ENCODE assay signal across 21 mouse cellular contexts in genomic region chr6:73003601-73004000, GRCm38 (mm10). TPM values are rescaled to one million over a fixed set of nuclear protein-coding genes. Genes with fewer than 3 reads are reported as not detected.
A peak's percentile ranks its signal among the peaks of the same experiment; 100 is the strongest.
DNase-seq lines count a peak whose midpoint lies in the region; ATAC-seq lines count a peak whose summit lies in the region.
"Had no signal": no experiment of that assay in that cellular context is flagged by ENCODE, and none has a peak within 500 bp of the region (broad histone marks: within the 10 kb centered on the region; RNA-seq: fewer than 3 reads in every experiment).

No protein-coding gene starts in this region.

- peak; percentile 23 for DNase-seq in midbrain, embryonic 11.5 days (ENCODE audit: low spot score, missing footprints)
- peak; percentile 18 for DNase-seq in R1 (ENCODE audit: low read depth, low spot score)
- no peak for DNase-seq in left cerebral cortex, adult 11 months (ENCODE audit: low spot score)
- no peak for DNase-seq in urinary bladder, postnatal 36 days (ENCODE audit: low spot score in 2 of 2)
- DNase-seq: adrenal gland, adult 8-10 months; adrenal gland, postnatal 14 days; adrenal gland, postnatal 36 days; cerebellum, adult 11-12 months; cerebellum, adult 2 months; cerebellum, adult 9-10 months; cerebellum, postnatal 10 days; cerebellum, postnatal 25 days; forebrain, postnatal 0 days had no signal

- WGBS in midbrain, embryonic 11.5 days = 83% methylated on average over 5 of the region's 5 CpGs
- 83% methylated on average over 5 of the region's 5 CpGs for WGBS in midbrain, embryonic 16.5 days

- no peaks in the 10 kb centered on the region for H3K4me1 ChIP-seq in midbrain, embryonic 11.5 days (ENCODE audit: control insufficient read depth, insufficient read depth, low read length)
- H3K4me1 ChIP-seq in midbrain, embryonic 16.5 days (ENCODE audit: control insufficient read depth, insufficient read depth, low read length) = no peaks in the 10 kb centered on the region
- H3K4me1 ChIP-seq: embryonic facial prominence, embryonic 10.5 days; embryonic facial prominence, embryonic 12.5 days; forebrain, embryonic 13.5 days; forebrain, embryonic 15.5 days had no signal

- H3K9me3 ChIP-seq in midbrain, embryonic 11.5 days (ENCODE audit: control insufficient read depth, low read length) = no peaks in the 10 kb centered on the region
- H3K9me3 ChIP-seq in midbrain, embryonic 16.5 days (replicated peaks; ENCODE audit: control insufficient read depth, low read length, poor library complexity, severe bottlenecking) = no peaks in the 10 kb centered on the region
- H3K9me3 ChIP-seq: embryonic facial prominence, embryonic 10.5 days; embryonic facial prominence, embryonic 12.5 days; forebrain, embryonic 13.5 days; forebrain, embryonic 15.5 days; G1E had no signal

- no peak overlapping the region for H3K9ac ChIP-seq in midbrain, embryonic 11.5 days (ENCODE audit: low read length)
- H3K9ac ChIP-seq in midbrain, embryonic 16.5 days (ENCODE audit: low read depth, low read length) = no peak overlapping the region
- H3K9ac ChIP-seq: embryonic facial prominence, embryonic 12.5 days; forebrain, embryonic 13.5 days; forebrain, embryonic 15.5 days; forebrain, postnatal 0 days had no signal

- no peaks in the 10 kb centered on the region for H3K27me3 ChIP-seq in midbrain, embryonic 11.5 days (ENCODE audit: control insufficient read depth, insufficient read depth, low read length)
- no peaks in the 10 kb centered on the region for H3K27me3 ChIP-seq in midbrain, embryonic 16.5 days (ENCODE audit: control insufficient read depth, insufficient read depth, low read depth, low read length)
- H3K27me3 ChIP-seq: embryonic facial prominence, embryonic 12.5 days; forebrain, embryonic 13.5 days; forebrain, embryonic 15.5 days had no signal

- H3K36me3 ChIP-seq in midbrain, embryonic 11.5 days (ENCODE audit: control insufficient read depth, insufficient read depth, low read length) = no peaks in the 10 kb centered on the region
- H3K36me3 ChIP-seq in midbrain, embryonic 16.5 days (ENCODE audit: control insufficient read depth, insufficient read depth, low read length) = no peaks in the 10 kb centered on the region
- H3K36me3 ChIP-seq: embryonic facial prominence, embryonic 10.5 days; embryonic facial prominence, embryonic 12.5 days; forebrain, embryonic 15.5 days; G1E had no signal

- H3K27ac ChIP-seq in midbrain, embryonic 11.5 days (ENCODE audit: low read depth, low read length) = no peak overlapping the region
- no peak overlapping the region for H3K27ac ChIP-seq in midbrain, embryonic 16.5 days (ENCODE audit: low read length)
- H3K27ac ChIP-seq: embryonic facial prominence, embryonic 10.5 days; embryonic facial prominence, embryonic 12.5 days; forebrain, embryonic 13.5 days; forebrain, embryonic 15.5 days had no signal

- no peak overlapping the region for H3K4me2 ChIP-seq in midbrain, embryonic 11.5 days
- H3K4me2 ChIP-seq in midbrain, embryonic 16.5 days (ENCODE audit: low read length) = no peak overlapping the region
- H3K4me2 ChIP-seq: embryonic facial prominence, embryonic 12.5 days; forebrain, embryonic 13.5 days; forebrain, embryonic 15.5 days had no signal

- H3K4me3 ChIP-seq in midbrain, embryonic 11.5 days (ENCODE audit: low read depth, low read length) = no peak overlapping the region
- H3K4me3 ChIP-seq in midbrain, embryonic 16.5 days (ENCODE audit: low read depth, low read length) = no peak overlapping the region
- H3K4me3 ChIP-seq: embryonic facial prominence, embryonic 10.5 days; embryonic facial prominence, embryonic 12.5 days; forebrain, embryonic 13.5 days; forebrain, embryonic 15.5 days had no signal

- no peak for ATAC-seq in midbrain, embryonic 11.5 days (ENCODE audit: low FRiP score)
- ATAC-seq in midbrain, embryonic 16.5 days = no peak
- ATAC-seq: activated CD4-positive, CD25-positive, alpha-beta regulatory T cell, adult 4 months; forebrain, embryonic 13.5 days; forebrain, embryonic 15.5 days; forebrain, postnatal 0 days; Patski had no signal

RNA-seq across cellular contexts. Expression of gene Tmsb10, which starts 45.1 kb away (rescaled TPM):
- polyA plus RNA-seq in midbrain, embryonic 11.5 days (2014; fragmentation: Nextera tagmentation; extraction: Ambion mirVana) = 3,363 and 3,486 TPM in 2 replicates
- polyA plus RNA-seq in midbrain, embryonic 16.5 days (2015; fragmentation: Nextera tagmentation; extraction: Ambion mirVana) = 5,026 and 5,182 TPM in 2 replicates

Comparison
In these comparisons a context has a peak if more than half of its experiments do, and no peak if none do; other contexts are left out.
1. DNase-seq: peak in midbrain, embryonic 11.5 days (single experiment) and R1 (single experiment); none in left cerebral cortex, adult 11 months (single experiment) and urinary bladder, postnatal 36 days (0 of 2).